Mouse (Mus musculus): ENCODE data around the gene Papss1. TPM values are rescaled to one million over a fixed set of nuclear protein-coding genes. Genes with fewer than 3 reads are reported as not detected.

Papss1 gene
- polyA plus RNA-seq, 1 experiment from 2014 or later = 93.7 TPM

- 89% methylated on average over 14 of the region's 14 CpGs for WGBS
- no peaks in the 10 kb centered on the region for H3K27me3 ChIP-seq (ENCODE audit: control insufficient read depth, insufficient read depth, low read length)
- no peak overlapping the region for H3K4me3 ChIP-seq (ENCODE audit: low read depth, low read length)
- H3K9me3 ChIP-seq (ENCODE audit: control insufficient read depth, low read length) = no peaks in the 10 kb centered on the region
- H3K9ac ChIP-seq (ENCODE audit: low read length) = no peak overlapping the region
- ATAC-seq (ENCODE audit: insufficient read depth, low FRiP score, low TSS enrichment) = no peak
- no peaks in the 10 kb centered on the region for H3K4me1 ChIP-seq (ENCODE audit: control insufficient read depth, insufficient read depth, low read length)
- DNase-seq (ENCODE audit: low spot score) = no peak
- H3K27ac ChIP-seq (ENCODE audit: low read depth, low read length) = no peak overlapping the region
- peaks cover 3% of the 10 kb centered on the region; the same call in 1 of the 2 replicates for H3K36me3 ChIP-seq (ENCODE audit: control insufficient read depth, insufficient read depth, low read length)
- H3K4me2 ChIP-seq (ENCODE audit: low read depth) = no peak overlapping the region
These were observed 31.1 kb downstream of the Papss1 start for GRCm38 (mm10) chr3:131595546-131596245.

GRCm38 (mm10) chr3:131600726-131601125 lies 36.2 kb downstream of the Papss1 start:
- Histone ChIP-seq H3K4me3 (ENCODE audit: low read depth, low read length) (no peak overlapping the region), H3K27ac (ENCODE audit: low read depth, low read length) (no peak overlapping the region), H3K27me3 (ENCODE audit: control insufficient read depth, insufficient read depth, low read length) (no peaks in the 10 kb centered on the region), H3K4me2 (ENCODE audit: low read depth) (no peak overlapping the region), H3K9ac (ENCODE audit: low read length) (no peak overlapping the region), H3K9me3 (ENCODE audit: control insufficient read depth, low read length) (no peaks in the 10 kb centered on the region), H3K4me1 (ENCODE audit: control insufficient read depth, insufficient read depth, low read length) (no peaks in the 10 kb centered on the region), H3K36me3 (ENCODE audit: control insufficient read depth, insufficient read depth, low read length) (peaks cover 3% of the 10 kb centered on the region; the same call in 1 of the 2 replicates)
- DNase-seq (ENCODE audit: low spot score) (no peak), ATAC-seq (ENCODE audit: insufficient read depth, low FRiP score, low TSS enrichment) (no peak)
- 97% methylated on average over 11 of the region's 11 CpGs for WGBS

- H3K27ac ChIP-seq (ENCODE audit: low read depth, low read length) = no peak overlapping the region
- no peaks in the 10 kb centered on the region for H3K9me3 ChIP-seq (ENCODE audit: control insufficient read depth, low read length)
- no peak overlapping the region for H3K9ac ChIP-seq (ENCODE audit: low read length)
- no peak for DNase-seq (ENCODE audit: low spot score)
- no peak overlapping the region for H3K4me2 ChIP-seq (ENCODE audit: low read depth)
- H3K36me3 ChIP-seq (ENCODE audit: control insufficient read depth, insufficient read depth, low read length) = peaks cover 3% of the 10 kb centered on the region; the same call in 1 of the 2 replicates
- no peaks in the 10 kb centered on the region for H3K27me3 ChIP-seq (ENCODE audit: control insufficient read depth, insufficient read depth, low read length)
- WGBS = 97% methylated on average over 1 of the region's 1 CpGs
- ATAC-seq (ENCODE audit: insufficient read depth, low FRiP score, low TSS enrichment) = no peak
- H3K4me3 ChIP-seq (ENCODE audit: low read depth, low read length) = no peak overlapping the region
- H3K4me1 ChIP-seq (ENCODE audit: control insufficient read depth, insufficient read depth, low read length) = no peaks in the 10 kb centered on the region
These were observed 36.8 kb downstream of the Papss1 start for GRCm38 (mm10) chr3:131601366-131601765.

GRCm38 (mm10) chr3:131602995-131603414 lies 38.4 kb downstream of the Papss1 start:
- Histone ChIP-seq H3K4me3 (ENCODE audit: low read depth, low read length) (no peak overlapping the region), H3K36me3 (ENCODE audit: control insufficient read depth, insufficient read depth, low read length) (peaks cover 2% of the 10 kb centered on the region; the same call in 1 of the 2 replicates), H3K27ac (ENCODE audit: low read depth, low read length) (no peak overlapping the region), H3K9me3 (ENCODE audit: control insufficient read depth, low read length) (no peaks in the 10 kb centered on the region), H3K4me2 (ENCODE audit: low read depth) (no peak overlapping the region), H3K27me3 (ENCODE audit: control insufficient read depth, insufficient read depth, low read length) (no peaks in the 10 kb centered on the region), H3K4me1 (ENCODE audit: control insufficient read depth, insufficient read depth, low read length) (no peaks in the 10 kb centered on the region), H3K9ac (ENCODE audit: low read length) (no peak overlapping the region)
- ATAC-seq (ENCODE audit: insufficient read depth, low FRiP score, low TSS enrichment) = no peak
- WGBS = 53% methylated on average over 4 of the region's 4 CpGs
- no peak for DNase-seq (ENCODE audit: low spot score)

GRCm38 (mm10) chr3:131608112-131608511 lies 43.5 kb downstream of the Papss1 start:
- Histone ChIP-seq H3K36me3 (ENCODE audit: control insufficient read depth, insufficient read depth, low read length) (peaks cover 2% of the 10 kb centered on the region; the same call in 1 of the 2 replicates), H3K9me3 (ENCODE audit: control insufficient read depth, low read length) (no peaks in the 10 kb centered on the region), H3K4me1 (ENCODE audit: control insufficient read depth, insufficient read depth, low read length) (0 out of 2 replicates have a peak, but pooled peaks cover 3% of the 10 kb centered on the region), H3K27ac (ENCODE audit: low read depth, low read length) (no peak overlapping the region), H3K27me3 (ENCODE audit: control insufficient read depth, insufficient read depth, low read length) (no peaks in the 10 kb centered on the region), H3K4me2 (ENCODE audit: low read depth) (no peak overlapping the region), H3K9ac (ENCODE audit: low read length) (no peak overlapping the region), H3K4me3 (ENCODE audit: low read depth, low read length) (no peak overlapping the region)
- DNase-seq (ENCODE audit: low spot score) (no peak), ATAC-seq (ENCODE audit: insufficient read depth, low FRiP score, low TSS enrichment) (no peak)
- WGBS = 94% methylated on average over 6 of the region's 6 CpGs

GRCm38 (mm10) chr3:131609651-131610050 lies 45.1 kb downstream of the Papss1 start:
- H3K9me3 ChIP-seq (ENCODE audit: control insufficient read depth, low read length) = no peaks in the 10 kb centered on the region
- no peak overlapping the region for H3K9ac ChIP-seq (ENCODE audit: low read length)
- H3K27me3 ChIP-seq (ENCODE audit: control insufficient read depth, insufficient read depth, low read length) = no peaks in the 10 kb centered on the region
- H3K4me2 ChIP-seq (ENCODE audit: low read depth) = no peak overlapping the region
- peaks cover 2% of the 10 kb centered on the region; the same call in 1 of the 2 replicates for H3K36me3 ChIP-seq (ENCODE audit: control insufficient read depth, insufficient read depth, low read length)
- H3K4me3 ChIP-seq (ENCODE audit: low read depth, low read length) = no peak overlapping the region
- no peak for ATAC-seq (ENCODE audit: insufficient read depth, low FRiP score, low TSS enrichment)
- H3K4me1 ChIP-seq (ENCODE audit: control insufficient read depth, insufficient read depth, low read length) = 0 out of 2 replicates have a peak, but pooled peaks cover 3% of the 10 kb centered on the region
- DNase-seq (ENCODE audit: low spot score) = no peak
- no peak overlapping the region for H3K27ac ChIP-seq (ENCODE audit: low read depth, low read length)
- 93% methylated on average over 4 of the region's 4 CpGs for WGBS

GRCm38 (mm10) chr3:131610595-131610994 lies 46.0 kb downstream of the Papss1 start:
- Histone ChIP-seq H3K36me3 (ENCODE audit: control insufficient read depth, insufficient read depth, low read length) (peaks cover 2% of the 10 kb centered on the region; the same call in 1 of the 2 replicates), H3K4me1 (ENCODE audit: control insufficient read depth, insufficient read depth, low read length) (0 out of 2 replicates have a peak, but pooled peaks cover 3% of the 10 kb centered on the region), H3K4me2 (ENCODE audit: low read depth) (no peak overlapping the region), H3K27me3 (ENCODE audit: control insufficient read depth, insufficient read depth, low read length) (no peaks in the 10 kb centered on the region), H3K9ac (ENCODE audit: low read length) (no peak overlapping the region), H3K4me3 (ENCODE audit: low read depth, low read length) (no peak overlapping the region), H3K27ac (ENCODE audit: low read depth, low read length) (no peak overlapping the region), H3K9me3 (ENCODE audit: control insufficient read depth, low read length) (no peaks in the 10 kb centered on the region)
- 90% methylated on average over 6 of the region's 6 CpGs for WGBS
- no peak for ATAC-seq (ENCODE audit: insufficient read depth, low FRiP score, low TSS enrichment)
- no peak for DNase-seq (ENCODE audit: low spot score)

GRCm38 (mm10) chr3:131612847-131613246 lies 48.3 kb downstream of the Papss1 start:
- Histone ChIP-seq H3K36me3 (ENCODE audit: control insufficient read depth, insufficient read depth, low read length) (no peaks in the 10 kb centered on the region), H3K27ac (ENCODE audit: low read depth, low read length) (no peak overlapping the region), H3K9me3 (ENCODE audit: control insufficient read depth, low read length) (no peaks in the 10 kb centered on the region), H3K4me2 (ENCODE audit: low read depth) (no peak overlapping the region), H3K27me3 (ENCODE audit: control insufficient read depth, insufficient read depth, low read length) (no peaks in the 10 kb centered on the region), H3K4me3 (ENCODE audit: low read depth, low read length) (no peak overlapping the region), H3K9ac (ENCODE audit: low read length) (no peak overlapping the region), H3K4me1 (ENCODE audit: control insufficient read depth, insufficient read depth, low read length) (0 out of 2 replicates have a peak, but pooled peaks cover 3% of the 10 kb centered on the region)
- ATAC-seq (ENCODE audit: insufficient read depth, low FRiP score, low TSS enrichment) (no peak), DNase-seq (ENCODE audit: low spot score) (no peak)
- 85% methylated on average over 5 of the region's 5 CpGs for WGBS

GRCm38 (mm10) chr3:131614056-131614455 lies 49.5 kb downstream of the Papss1 start:
- Histone ChIP-seq H3K9ac (ENCODE audit: low read length) (no peak overlapping the region), H3K36me3 (ENCODE audit: control insufficient read depth, insufficient read depth, low read length) (peaks cover 1% of the 10 kb centered on the region; the same call in 1 of the 2 replicates), H3K4me2 (ENCODE audit: low read depth) (no peak overlapping the region), H3K27me3 (ENCODE audit: control insufficient read depth, insufficient read depth, low read length) (no peaks in the 10 kb centered on the region), H3K4me1 (ENCODE audit: control insufficient read depth, insufficient read depth, low read length) (0 out of 2 replicates have a peak, but pooled peaks cover 3% of the 10 kb centered on the region), H3K27ac (ENCODE audit: low read depth, low read length) (no peak overlapping the region), H3K4me3 (ENCODE audit: low read depth, low read length) (no peak overlapping the region), H3K9me3 (ENCODE audit: control insufficient read depth, low read length) (no peaks in the 10 kb centered on the region)
- WGBS = 55% methylated on average over 8 of the region's 8 CpGs
- DNase-seq (ENCODE audit: low spot score) (no peak), ATAC-seq (ENCODE audit: insufficient read depth, low FRiP score, low TSS enrichment) (no peak)

All from neural tube, embryonic 11.5 days (tissue).